Mouse (Mus musculus) T-cell, adult 2 months (primary cell): ENCODE measurements around the gene Sds.
A peak's percentile ranks its signal among the peaks of the same experiment; 100 is the strongest.

Experiments used
- DNase-seq: peaks from one replicate; pipeline ENCODE4 v3.0.0; 2022; ENCODE audit warnings: low spot score

The Sds gene

GRCm38 (mm10) chr5:120439887-120440670 is 36.2 kb upstream of the Sds start:
- DNase-seq, result no peak

- DNase-seq, result peak; percentile 67
Observed at GRCm38 (mm10) chr5:120440733-120441132, 35.6 kb upstream of the Sds start.

- no peak for DNase-seq
Observed at GRCm38 (mm10) chr5:120447305-120447704, 29.0 kb upstream of the Sds start.

- no peak for DNase-seq
Observed at GRCm38 (mm10) chr5:120454756-120455337, 21.5 kb upstream of the Sds start.

GRCm38 (mm10) chr5:120456253-120456652 is 20.1 kb upstream of the Sds start:
- no peak for DNase-seq

- no peak for DNase-seq
Observed at GRCm38 (mm10) chr5:120456841-120457554, 19.3 kb upstream of the Sds start.

GRCm38 (mm10) chr5:120457628-120458027 is 18.7 kb upstream of the Sds start:
- peak; percentile 27 for DNase-seq

- DNase-seq, result no peak
Observed at GRCm38 (mm10) chr5:120459133-120459532, 17.2 kb upstream of the Sds start.

- DNase-seq, result no peak
Observed at GRCm38 (mm10) chr5:120461902-120462301, 14.4 kb upstream of the Sds start.

- no peak for DNase-seq
Observed at GRCm38 (mm10) chr5:120464321-120464720, 12.0 kb upstream of the Sds start.

- peak; percentile 61 for DNase-seq
Observed at GRCm38 (mm10) chr5:120465062-120465461, 11.3 kb upstream of the Sds start.

GRCm38 (mm10) chr5:120465860-120466259 is 10.5 kb upstream of the Sds start:
- DNase-seq, result no peak

- no peak for DNase-seq
Observed at GRCm38 (mm10) chr5:120467026-120467425, 9.3 kb upstream of the Sds start.

GRCm38 (mm10) chr5:120468336-120468735 is 8.0 kb upstream of the Sds start:
- no peak for DNase-seq

GRCm38 (mm10) chr5:120468830-120469229 is 7.5 kb upstream of the Sds start:
- no peak for DNase-seq

- no peak for DNase-seq
Observed at GRCm38 (mm10) chr5:120471538-120471937, 4.8 kb upstream of the Sds start.

- no peak for DNase-seq
Observed at GRCm38 (mm10) chr5:120472770-120473169, 3.6 kb upstream of the Sds start, which contains the start of gene Sdsl. Gene Sdsl, minus strand, starts transcription at chr5:120472810.

- DNase-seq, result no peak
Observed at GRCm38 (mm10) chr5:120473361-120473760, 3.0 kb upstream of the Sds start.

GRCm38 (mm10) chr5:120475861-120476260 is 465 bp upstream of the Sds start:
- no peak for DNase-seq

GRCm38 (mm10) chr5:120477993-120478392 is 1.7 kb downstream of the Sds start:
- no peak for DNase-seq

GRCm38 (mm10) chr5:120479538-120479937 is 3.2 kb downstream of the Sds start:
- DNase-seq, result no peak

GRCm38 (mm10) chr5:120481205-120481604 is 4.9 kb downstream of the Sds start:
- no peak for DNase-seq

GRCm38 (mm10) chr5:120483399-120483798 is 7.1 kb downstream of the Sds start:
- DNase-seq, result no peak
